Mouse (Mus musculus) spleen, postnatal 0 days (tissue): ENCODE data around the gene Foxi3. TPM values are rescaled to one million over a fixed set of nuclear protein-coding genes. Genes with fewer than 3 reads are reported as not detected.

Experiments
- polyA plus RNA-seq: library from polyadenylated mRNA; unstranded; fragments of >200 nt; fragmentation: Nextera tagmentation; extraction: Ambion mirVana; gene quantifications from 2 replicates; pipeline ENCODE4 v1.2.1, GENCODE M21; 2015

The Foxi3 gene
- not detected in 2 replicates for polyA plus RNA-seq

GRCm38 (mm10) chr6:70956285-70956912 is at the start of gene Foxi3:
Gene Foxi3, plus strand, starts transcription at chr6:70956531.

GRCm38 (mm10) chr6:70918827-70919226 is 37.5 kb upstream of the Foxi3 start, which contains the start of gene Tex37:
Gene Tex37, minus strand, starts transcription at chr6:70918927.

Other genes with a start within 250 kb of the Foxi3 start
- 9.6 and 9.7 TPM in 2 replicates for gene Rpia, start 164.3 kb upstream of the Foxi3 start, polyA plus RNA-seq
- 6.6 and 7.3 TPM in 2 replicates for gene Eif2ak3, start 112.0 kb upstream of the Foxi3 start, polyA plus RNA-seq
- not detected in 2 replicates for gene Tex37, start 37.6 kb upstream of the Foxi3 start, polyA plus RNA-seq
- 3.1 and 4.5 TPM in 2 replicates for gene Thnsl2, start 187.9 kb downstream of the Foxi3 start, polyA plus RNA-seq
- gene Fabp1, start 243.3 kb downstream of the Foxi3 start, polyA plus RNA-seq = 2.4 and 3.9 TPM in 2 replicates